Mouse (Mus musculus) thymus, adult 2 months (tissue): ENCODE data around the gene Myh11. TPM values are rescaled to one million over a fixed set of nuclear protein-coding genes. Genes with fewer than 3 reads are reported as not detected.

Experiments used
- DNase-seq: peaks from one replicate; pipeline ENCODE4 v3.0.0; 2021
- H3K27ac ChIP-seq: fragments of 200-500 bp; 2 replicates; pipeline ENCODE4 v1.5.1; 2012; ENCODE audit warnings: low read length, control low read depth; ENCODE audit not compliant: control insufficient read depth, insufficient read depth
- H3K27me3 ChIP-seq: fragments of 200-500 bp; 2 replicates; pipeline ENCODE4 v1.6.1; 2012; ENCODE audit warnings: mild to moderate bottlenecking, low read length, moderate library complexity, mixed read lengths; ENCODE audit not compliant: control insufficient read depth, insufficient read depth
- H3K36me3 ChIP-seq: fragments of 200-500 bp; 2 replicates; pipeline ENCODE4 v1.6.1; 2012; ENCODE audit warnings: mild to moderate bottlenecking, low read length, moderate library complexity; ENCODE audit not compliant: control insufficient read depth, insufficient read depth
- H3K4me1 ChIP-seq: fragments of 200-500 bp; replicated peaks from 2 replicates; pipeline ENCODE4 v1.6.1; 2012; ENCODE audit warnings: low read length; ENCODE audit not compliant: control insufficient read depth, insufficient read depth
- H3K4me3 ChIP-seq: fragments of 200-500 bp; 2 replicates; pipeline ENCODE4 v1.5.1; 2012; ENCODE audit warnings: mild to moderate bottlenecking, low read length, control low read depth, moderate library complexity; ENCODE audit not compliant: control insufficient read depth, insufficient read depth
- CTCF ChIP-seq: fragments of 200-500 bp; IDR thresholded peaks from 2 replicates; pipeline ENCODE4 v1.5.1; 2012; ENCODE audit warnings: mild to moderate bottlenecking, control low read depth, low read length, moderate library complexity, borderline replicate concordance; ENCODE audit not compliant: control insufficient read depth, poor library complexity, insufficient read depth; ENCODE audit errors: extremely low read depth
- POLR2A ChIP-seq: fragments of 200-500 bp; IDR thresholded peaks from 2 replicates; pipeline ENCODE4 v1.6.1; 2012; ENCODE audit warnings: mild to moderate bottlenecking, low read length, control low read depth, moderate library complexity; ENCODE audit not compliant: control insufficient read depth, poor library complexity, insufficient read depth; ENCODE audit errors: extremely low read depth
- WGBS: fragments of 180-500 bp; shearing (Covaris S2); methylation state at CpG from one replicate; pipeline ENCODE4 v1.1.7; 2018; 5-methylcytosine and 5-hydroxymethylcytosine counted together
- polyA plus RNA-seq: library from polyadenylated mRNA; depleted of rRNA; stranded (reverse); fragments of >200 nt; gene quantifications from 2 replicates; pipeline ENCODE4 v1.2.3, GENCODE M21; 2012

The Myh11 gene
- polyA plus RNA-seq, 1 experiment, result 5.2 TPM

DNA sequence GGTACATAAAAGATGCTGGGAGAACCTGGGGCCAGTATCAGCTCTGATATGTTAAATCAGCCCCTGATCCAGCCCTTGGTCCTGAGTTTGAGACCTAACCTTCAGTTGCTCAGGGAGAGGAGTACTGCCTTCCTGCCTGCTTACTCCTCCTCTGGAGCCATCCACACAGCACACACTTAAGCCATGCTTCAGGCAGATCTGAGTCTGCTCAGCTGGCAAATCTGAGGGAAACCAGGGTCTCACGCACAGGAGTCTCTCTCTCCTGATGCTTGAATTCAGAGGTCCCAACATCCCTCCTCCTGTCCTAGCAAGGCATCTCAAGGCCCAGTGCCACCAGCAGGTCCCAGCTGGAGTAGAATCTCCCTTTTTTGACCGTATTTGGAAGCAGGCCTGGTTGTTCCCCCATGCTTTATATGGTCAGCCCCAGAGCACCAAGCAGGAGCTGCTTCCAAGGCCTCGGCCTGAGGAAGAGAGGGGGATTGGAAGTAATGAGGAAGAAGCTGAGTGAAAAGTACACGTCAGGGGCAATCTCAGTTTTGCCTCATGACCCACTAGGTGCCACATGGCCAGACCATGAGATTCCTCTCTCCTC lies 18.7 kb downstream of the Myh11 start:
- no peaks in the 10 kb centered on the region for H3K36me3 ChIP-seq
- H3K27ac ChIP-seq, result no peak overlapping the region
- no peaks in the 10 kb centered on the region for H3K27me3 ChIP-seq
- no peak for DNase-seq
- TF ChIP-seq POLR2A (no peak), CTCF (no peak)
- no peak overlapping the region for H3K4me3 ChIP-seq
- no peaks in the 10 kb centered on the region for H3K4me1 ChIP-seq
- 84% methylated on average over 4 of the region's 4 CpGs for WGBS

DNA sequence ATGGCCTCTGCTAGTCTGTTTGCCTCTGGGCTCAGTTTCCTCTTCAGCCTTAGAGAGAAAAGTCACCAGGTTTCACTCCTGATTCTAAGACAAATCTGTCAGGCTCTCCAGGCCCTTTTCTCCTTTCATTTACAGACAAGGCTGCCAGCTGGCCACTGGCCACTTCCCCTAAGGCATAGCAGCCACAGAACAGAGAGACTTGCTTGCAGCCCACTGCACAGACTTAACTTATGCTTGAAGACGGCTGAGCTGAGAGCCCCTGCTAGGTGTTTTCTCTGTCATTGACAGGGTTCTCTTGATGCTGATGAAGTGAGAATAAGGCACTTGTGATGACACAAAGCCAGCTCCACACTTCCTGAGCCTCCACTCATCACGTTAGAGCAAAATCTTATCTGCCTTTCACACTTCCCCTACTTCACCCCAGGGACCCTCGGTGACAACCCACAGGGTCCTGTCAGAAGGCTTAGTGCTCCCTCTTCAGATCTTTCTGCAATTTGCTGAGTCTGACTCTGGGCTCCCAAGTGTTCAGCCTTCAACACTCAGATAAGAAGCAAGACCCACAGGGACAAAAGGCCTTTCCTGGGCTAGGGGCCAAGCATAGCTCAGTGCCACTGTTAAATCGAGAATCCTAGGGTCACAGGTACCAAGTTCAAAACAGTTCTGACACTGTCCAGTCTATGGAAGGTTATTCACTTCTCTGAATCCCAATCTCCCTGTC lies 25.8 kb downstream of the Myh11 start:
- TF ChIP-seq CTCF (no peak), POLR2A (no peak)
- H3K4me1 ChIP-seq, result no peaks in the 10 kb centered on the region
- no peak overlapping the region for H3K4me3 ChIP-seq
- DNase-seq, result no peak
- H3K27ac ChIP-seq, result no peak overlapping the region
- no peaks in the 10 kb centered on the region for H3K27me3 ChIP-seq
- H3K36me3 ChIP-seq, result no peaks in the 10 kb centered on the region
- WGBS, result 36% methylated on average over 4 of the region's 4 CpGs

DNA sequence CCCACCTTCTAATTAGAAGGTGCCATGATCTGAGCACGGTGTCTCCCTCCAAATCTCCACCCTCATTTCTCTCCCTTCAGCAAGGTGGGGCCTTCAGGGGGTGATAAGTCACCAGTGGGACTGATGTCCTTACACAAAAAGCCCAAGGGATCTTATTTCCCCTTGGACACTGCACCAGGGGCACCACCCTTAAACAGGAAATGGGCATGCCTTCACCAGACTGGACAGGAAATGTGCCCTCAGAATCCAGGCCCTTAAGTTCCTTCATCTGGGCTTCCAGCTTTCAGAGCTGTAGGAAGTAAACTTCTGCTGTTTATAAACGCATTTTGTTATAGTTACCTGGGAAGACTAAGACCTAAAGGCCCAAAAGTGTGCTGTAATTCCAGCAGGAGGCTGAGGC lies 26.7 kb downstream of the Myh11 start:
- 86% methylated on average over 2 of the region's 2 CpGs for WGBS
- TF ChIP-seq CTCF (no peak), POLR2A (no peak)
- H3K36me3 ChIP-seq, result no peaks in the 10 kb centered on the region
- DNase-seq, result no peak
- no peaks in the 10 kb centered on the region for H3K4me1 ChIP-seq
- no peak overlapping the region for H3K4me3 ChIP-seq
- H3K27ac ChIP-seq, result no peak overlapping the region
- no peaks in the 10 kb centered on the region for H3K27me3 ChIP-seq

DNA sequence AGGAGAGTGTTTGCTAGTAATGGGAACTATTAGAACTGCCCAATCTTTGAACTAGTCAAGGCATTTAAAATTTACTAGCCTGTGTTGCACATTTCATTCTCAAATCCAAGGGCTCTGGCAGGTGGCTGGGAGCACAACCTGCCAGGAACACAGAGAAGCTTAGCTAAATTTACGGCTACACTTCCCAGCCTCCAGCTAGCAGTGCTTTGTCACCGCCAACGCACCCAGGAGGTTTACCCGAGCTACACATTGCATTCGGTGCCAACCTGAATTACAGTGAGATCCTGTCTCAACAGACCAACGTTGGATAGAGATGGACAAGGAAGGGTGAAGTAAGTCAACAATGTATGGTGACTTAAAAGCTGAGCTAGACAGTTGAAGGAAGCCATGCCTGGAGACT lies 27.9 kb downstream of the Myh11 start:
- TF ChIP-seq CTCF, result no peak
- TF ChIP-seq POLR2A, result no peak
- WGBS, result 93% methylated on average over 6 of the region's 6 CpGs
- Histone ChIP-seq H3K27me3 (no peaks in the 10 kb centered on the region), H3K4me1 (no peaks in the 10 kb centered on the region), H3K27ac (no peak overlapping the region), H3K36me3 (no peaks in the 10 kb centered on the region), H3K4me3 (no peak overlapping the region)
- DNase-seq, result no peak

DNA sequence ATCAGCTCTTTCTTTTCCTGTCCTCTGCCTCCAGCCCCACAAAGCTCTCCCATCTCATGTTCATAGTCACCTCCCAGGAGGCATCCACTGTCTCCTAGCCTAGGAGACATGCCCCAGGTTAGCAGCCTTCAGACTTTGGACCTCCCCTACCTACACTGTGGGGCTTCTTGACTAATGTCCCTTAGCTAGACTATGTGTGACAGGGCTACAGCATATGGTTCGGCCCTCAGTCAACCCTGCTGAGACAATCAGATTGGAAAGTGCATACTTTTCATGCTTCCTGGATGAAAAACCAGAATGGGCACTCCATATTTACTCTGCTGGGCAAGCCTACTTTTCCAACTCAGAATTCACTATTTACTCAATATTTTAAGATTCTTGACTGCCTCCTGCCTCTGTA lies 28.8 kb downstream of the Myh11 start:
- H3K4me1 ChIP-seq, result no peaks in the 10 kb centered on the region
- DNase-seq, result no peak
- TF ChIP-seq POLR2A (no peak), CTCF (no peak)
- no peak overlapping the region for H3K4me3 ChIP-seq
- WGBS, result 91% methylated on average over 1 of the region's 1 CpGs
- no peak overlapping the region for H3K27ac ChIP-seq
- no peaks in the 10 kb centered on the region for H3K27me3 ChIP-seq
- H3K36me3 ChIP-seq, result no peaks in the 10 kb centered on the region

DNA sequence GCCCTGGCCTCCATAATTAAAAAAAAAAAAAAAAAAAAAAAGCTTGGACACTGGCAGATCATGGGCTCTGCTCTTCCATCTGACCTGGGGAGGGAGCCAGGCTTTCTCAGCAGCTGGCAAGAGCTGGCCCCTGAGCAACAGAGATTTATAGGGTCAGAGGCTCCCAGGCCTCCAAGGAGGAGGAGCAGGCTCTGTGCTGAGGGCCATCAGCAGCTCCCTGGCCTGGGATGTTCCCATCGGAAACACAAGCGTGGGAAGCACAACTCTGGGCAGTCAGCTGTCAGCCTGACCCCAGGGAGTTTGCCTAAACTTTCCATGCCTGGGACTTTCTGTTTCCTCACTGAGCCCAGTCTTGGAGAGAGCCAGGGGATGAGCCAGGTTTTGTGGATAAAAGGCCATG lies 32.3 kb downstream of the Myh11 start:
- Histone ChIP-seq H3K4me1 (no peaks in the 10 kb centered on the region), H3K36me3 (no peaks in the 10 kb centered on the region), H3K27ac (no peak overlapping the region), H3K27me3 (no peaks in the 10 kb centered on the region), H3K4me3 (no peak overlapping the region)
- no peak for TF ChIP-seq CTCF
- no peak for TF ChIP-seq POLR2A
- no peak for DNase-seq
- 93% methylated on average over 2 of the region's 2 CpGs for WGBS
